Mouse (Mus musculus): ENCODE measurements around the gene Sgk1. TPM values are rescaled to one million over a fixed set of nuclear protein-coding genes. Genes with fewer than 3 reads are reported as not detected.

The Sgk1 gene
- 188 TPM for polyA plus RNA-seq (2014; fragmentation: Illumina TruSeq; extraction: RNeasy Lipid Tissue Mini Kit (QIAGEN cat#74804); ENCODE audit: low replicate concordance)

DNA sequence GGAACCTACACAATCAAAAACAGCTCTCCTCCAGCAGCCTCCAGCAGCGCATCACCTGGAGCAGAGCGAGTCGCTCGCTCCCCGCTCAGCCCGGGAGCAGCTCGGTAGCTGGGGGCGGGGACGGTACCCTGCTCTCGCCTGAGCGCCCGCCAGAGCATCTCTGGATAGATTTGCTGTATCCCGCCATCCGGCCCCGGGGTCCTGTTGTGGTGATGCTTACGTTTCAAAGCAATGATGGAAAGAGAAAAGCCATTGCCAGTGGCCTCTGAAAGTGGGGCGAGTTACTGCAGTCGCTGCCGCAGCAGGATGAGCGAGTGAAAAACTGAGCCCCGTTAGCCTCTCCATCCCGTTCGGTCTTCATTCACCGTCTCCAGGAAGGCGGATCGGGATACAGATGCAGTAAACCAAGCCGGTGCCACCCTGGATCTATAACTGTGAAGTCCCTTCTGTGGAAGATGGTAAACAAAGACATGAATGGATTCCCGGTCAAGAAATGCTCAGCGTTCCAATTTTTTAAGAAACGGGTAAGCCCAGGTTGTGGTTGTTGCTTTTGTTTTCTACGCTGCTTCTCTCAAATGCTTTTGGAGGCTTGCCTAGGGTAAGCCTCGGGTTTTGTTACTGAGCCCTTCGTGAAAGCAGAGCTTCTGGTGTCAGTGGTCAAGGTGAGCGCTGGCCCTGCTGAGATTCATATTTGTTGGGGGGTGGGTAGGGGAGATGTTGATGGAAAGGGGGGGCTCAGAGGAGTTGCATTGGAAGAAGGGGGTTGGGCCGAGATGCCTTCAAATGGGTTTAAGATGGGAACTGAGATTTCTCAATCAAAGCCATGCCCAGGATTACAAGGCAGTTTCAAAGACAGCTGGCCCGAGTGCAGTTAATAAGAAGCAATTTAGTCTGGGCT, at the start of gene Sgk1:
TSS of gene Sgk1 (plus strand) at position 1 of the 898 bp plus-strand sequence.

Other genes with a start within 250 kb of the Sgk1 start
- gene 4930444G20Rik, start 185.9 kb downstream of the Sgk1 start, polyA plus RNA-seq (2014; fragmentation: Illumina TruSeq; extraction: RNeasy Lipid Tissue Mini Kit (QIAGEN cat#74804); ENCODE audit: low replicate concordance): not detected